Mouse (Mus musculus) forebrain, embryonic 11.5 days (tissue): ENCODE results near the gene Srrm2. TPM values are rescaled to one million over a fixed set of nuclear protein-coding genes. Genes with fewer than 3 reads are reported as not detected.

Experiments used
- ATAC-seq: fragments of 200-750 bp; cut with Nextera tagmentation; replicated peaks from 2 replicates; pipeline ENCODE4 v1.8.0; 2017; ENCODE audit warnings: moderate TSS enrichment; ENCODE audit not compliant: low FRiP score
- DNase-seq: peaks from one replicate; pipeline ENCODE4 v3.0.0-alpha.2; 2017; ENCODE audit warnings: low spot score
- H3K27ac ChIP-seq: fragments of 300-500 bp; sonication (generic); 2 replicates; pipeline ENCODE4 v1.5.1; 2014; ENCODE audit warnings: low read depth, low read length
- H3K27me3 ChIP-seq: fragments of 300-500 bp; sonication (generic); 2 replicates; pipeline ENCODE4 v1.6.1; 2014; ENCODE audit warnings: mild to moderate bottlenecking, low read length, mixed read lengths; ENCODE audit not compliant: control insufficient read depth, insufficient read depth
- H3K36me3 ChIP-seq: fragments of 300-500 bp; sonication (generic); 2 replicates; pipeline ENCODE4 v1.6.1; 2014; ENCODE audit warnings: mild to moderate bottlenecking, low read length, moderate library complexity, mixed read lengths; ENCODE audit not compliant: control insufficient read depth, insufficient read depth
- H3K4me1 ChIP-seq: fragments of 300-500 bp; sonication (generic); replicated peaks from 2 replicates; pipeline ENCODE4 v1.6.1; 2014; ENCODE audit warnings: low read length, mixed read lengths; ENCODE audit not compliant: control insufficient read depth, insufficient read depth
- H3K4me2 ChIP-seq: fragments of 300-500 bp; sonication (generic); 2 replicates; pipeline ENCODE4 v1.6.1; 2014; ENCODE audit warnings: low read depth, mild to moderate bottlenecking, low read length, moderate library complexity, mixed read lengths; ENCODE audit not compliant: severe bottlenecking
- H3K4me3 ChIP-seq: fragments of 300-500 bp; sonication (generic); 2 replicates; pipeline ENCODE4 v1.5.1; 2014; ENCODE audit warnings: low read depth, low read length
- H3K9ac ChIP-seq: fragments of 300-500 bp; sonication (generic); 2 replicates; pipeline ENCODE4 v1.6.1; 2014; ENCODE audit warnings: low read length
- H3K9me3 ChIP-seq: fragments of 300-500 bp; sonication (generic); 2 replicates; pipeline ENCODE4 v1.6.1; 2016; ENCODE audit warnings: low read length, mixed read lengths; ENCODE audit not compliant: control insufficient read depth
- WGBS: fragments of 180-500 bp; shearing (Covaris S2); extraction: QIAGEN DNeasy Blood & Tissue Kit; methylation state at CpG from one replicate; pipeline ENCODE4 v1.1.7; 2014; 5-methylcytosine and 5-hydroxymethylcytosine counted together
- polyA plus RNA-seq: library from polyadenylated mRNA; unstranded; fragments of >200 nt; fragmentation: Nextera tagmentation; extraction: Ambion mirVana; gene quantifications from 2 replicates; pipeline ENCODE4 v1.2.1, GENCODE M21; 2014

Srrm2 gene
- polyA plus RNA-seq, 1 experiment from 2014 or later, result 541 TPM

- Histone ChIP-seq H3K27ac (no peak overlapping the region), H3K9ac (no peak overlapping the region)
Observed at GRCm38 (mm10) chr17:23757581-23757980, 32.8 kb upstream of the Srrm2 start.

GRCm38 (mm10) chr17:23758801-23759200 is 31.5 kb upstream of the Srrm2 start:
- WGBS, result 82% methylated on average over 8 of the region's 8 CpGs

More at GRCm38 (mm10) chr17:23757581-23757980, 32.8 kb upstream of the Srrm2 start:
- Histone ChIP-seq H3K9me3 (no peaks in the 10 kb centered on the region), H3K4me1 (no peaks in the 10 kb centered on the region), H3K4me3 (no peak overlapping the region), H3K4me2 (no peak overlapping the region), H3K36me3 (peaks cover 36% of the 10 kb centered on the region), H3K27me3 (no peaks in the 10 kb centered on the region)
- DNase-seq (no peak), ATAC-seq (no peak)
- 95% methylated on average over 9 of the region's 9 CpGs for WGBS

GRCm38 (mm10) chr17:23760231-23760630 is 30.1 kb upstream of the Srrm2 start:
- ATAC-seq (no peak), DNase-seq (no peak)
- Histone ChIP-seq H3K36me3 (peaks cover 30% of the 10 kb centered on the region), H3K27me3 (no peaks in the 10 kb centered on the region), H3K4me1 (no peaks in the 10 kb centered on the region), H3K27ac (no peak overlapping the region), H3K4me2 (no peak overlapping the region), H3K4me3 (no peak overlapping the region), H3K9ac (no peak overlapping the region), H3K9me3 (no peaks in the 10 kb centered on the region)
- WGBS, result 90% methylated on average over 9 of the region's 9 CpGs

More at GRCm38 (mm10) chr17:23758801-23759200, 31.5 kb upstream of the Srrm2 start:
- Histone ChIP-seq H3K36me3 (peaks cover 31% of the 10 kb centered on the region), H3K27me3 (no peaks in the 10 kb centered on the region), H3K9me3 (no peaks in the 10 kb centered on the region), H3K9ac (no peak overlapping the region), H3K4me2 (no peak overlapping the region), H3K4me3 (no peak overlapping the region), H3K4me1 (no peaks in the 10 kb centered on the region), H3K27ac (no peak overlapping the region)
- ATAC-seq (no peak), DNase-seq (no peak)

- Histone ChIP-seq H3K4me2 (no peak overlapping the region), H3K9me3 (no peaks in the 10 kb centered on the region), H3K4me3 (no peak overlapping the region), H3K9ac (no peak overlapping the region), H3K36me3 (peaks cover 25% of the 10 kb centered on the region), H3K27me3 (no peaks in the 10 kb centered on the region), H3K4me1 (no peaks in the 10 kb centered on the region), H3K27ac (no peak overlapping the region)
- ATAC-seq (no peak), DNase-seq (no peak)
- 90% methylated on average over 3 of the region's 3 CpGs for WGBS
Observed at GRCm38 (mm10) chr17:23761155-23761554, 29.2 kb upstream of the Srrm2 start.

- no peak for DNase-seq
- H3K27me3 ChIP-seq, result no peaks in the 10 kb centered on the region
- 88% methylated on average over 11 of the region's 11 CpGs for WGBS
- H3K9ac ChIP-seq, result no peak overlapping the region
- H3K4me2 ChIP-seq, result no peak overlapping the region
- H3K4me1 ChIP-seq, result no peaks in the 10 kb centered on the region
- ATAC-seq, result no peak
- H3K9me3 ChIP-seq, result no peaks in the 10 kb centered on the region
- H3K27ac ChIP-seq, result no peak overlapping the region
- H3K36me3 ChIP-seq, result peaks cover 21% of the 10 kb centered on the region
- no peak overlapping the region for H3K4me3 ChIP-seq
Observed at GRCm38 (mm10) chr17:23762976-23763375, 27.4 kb upstream of the Srrm2 start.

- Histone ChIP-seq H3K4me1 (peaks cover 4% of the 10 kb centered on the region; the same call in 1 of the 2 replicates), H3K27ac (peak overlapping the region; percentile 72; the same call in 1 of the 2 replicates), H3K4me2 (peak overlapping the region; percentile 63), H3K36me3 (no peaks in the 10 kb centered on the region), H3K4me3 (peak overlapping the region; percentile 80), H3K9ac (peak overlapping the region; percentile 91), H3K27me3 (no peaks in the 10 kb centered on the region), H3K9me3 (no peaks in the 10 kb centered on the region)
- ATAC-seq (no peak), DNase-seq (no peak)
- 9% methylated on average over 2 of the region's 2 CpGs for WGBS
Observed at GRCm38 (mm10) chr17:23770493-23770892, 19.8 kb upstream of the Srrm2 start.

GRCm38 (mm10) chr17:23770896-23771283 is 19.4 kb upstream of the Srrm2 start:
- Histone ChIP-seq H3K4me2 (peak overlapping the region; percentile 63), H3K36me3 (no peaks in the 10 kb centered on the region), H3K27me3 (no peaks in the 10 kb centered on the region), H3K4me3 (peak overlapping the region; percentile 80), H3K9me3 (no peaks in the 10 kb centered on the region), H3K4me1 (peaks cover 4% of the 10 kb centered on the region; the same call in 1 of the 2 replicates), H3K9ac (peak overlapping the region; percentile 91), H3K27ac (peak overlapping the region; percentile 72)
- WGBS, result under 1% methylated on average over 19 of the region's 19 CpGs
- DNase-seq (no peak), ATAC-seq (no peak)

- ATAC-seq (peak; percentile 98), DNase-seq (peak; percentile 99)
- Histone ChIP-seq H3K9me3 (no peaks in the 10 kb centered on the region), H3K27me3 (no peaks in the 10 kb centered on the region), H3K4me2 (peak within 1 kb of the TSS; percentile 63), H3K4me3 (peak within 1 kb of the TSS; percentile 80), H3K27ac (peak within 1 kb of the TSS; percentile 72), H3K36me3 (no peaks in the 10 kb centered on the region), H3K9ac (peak within 1 kb of the TSS; percentile 91), H3K4me1 (peaks cover 4% of the 10 kb centered on the region; the same call in 1 of the 2 replicates)
- 4% methylated on average over 45 of the region's 58 CpGs for WGBS
Observed at GRCm38 (mm10) chr17:23771284-23772218, 18.8 kb upstream of the Srrm2 start, which contains the start of gene Flywch1. Flywch1 (minus strand) TSS chr17:23771602.
